Mouse (Mus musculus) heart, embryonic 14.5 days (tissue): ENCODE measurements around the gene Daam1. TPM values are rescaled to one million over a fixed set of nuclear protein-coding genes. Genes with fewer than 3 reads are reported as not detected.

Experiments used
- ATAC-seq: fragments of 200-750 bp; cut with Nextera tagmentation; 2 replicates; pipeline ENCODE4 v1.8.0; 2017; ENCODE audit warnings: low read depth, moderate TSS enrichment; ENCODE audit not compliant: insufficient number of reproducible peaks, insufficient read depth, low FRiP score
- H3K27ac ChIP-seq, 2 experiments: fragments of 200-500 bp in 1 of 2; fragments of 300-500 bp in 1 of 2; sonication (generic) in 1 of 2; replicated peaks in 1 of 2; 2 replicates each; pipeline ENCODE4 v1.5.1; 2012 to 2014; ENCODE audit warnings: low read depth in 2 of 2, low read length in 2 of 2, control low read depth in 1 of 2, mild to moderate bottlenecking in 1 of 2, mixed read lengths in 1 of 2; ENCODE audit not compliant: control insufficient read depth in 1 of 2, insufficient read depth in 1 of 2
- H3K27me3 ChIP-seq: fragments of 300-500 bp; sonication (generic); 2 replicates; pipeline ENCODE4 v1.6.1; 2014; ENCODE audit warnings: mild to moderate bottlenecking, low read length, control low read depth; ENCODE audit not compliant: control insufficient read depth, insufficient read depth
- H3K36me3 ChIP-seq: fragments of 300-500 bp; sonication (generic); 2 replicates; pipeline ENCODE4 v1.6.1; 2014; ENCODE audit warnings: mild to moderate bottlenecking, control low read depth, low read length, mixed read lengths; ENCODE audit not compliant: control insufficient read depth, insufficient read depth
- H3K4me1 ChIP-seq, 2 experiments: fragments of 200-500 bp in 1 of 2; fragments of 300-500 bp in 1 of 2; sonication (generic) in 1 of 2; 2 replicates each; pipeline ENCODE4 v1.6.1; 2012 to 2014; ENCODE audit warnings: low read length in 2 of 2, control low read depth in 1 of 2, mixed read lengths in 1 of 2; ENCODE audit not compliant: control insufficient read depth in 2 of 2, insufficient read depth in 2 of 2
- H3K4me2 ChIP-seq: fragments of 300-500 bp; sonication (generic); 2 replicates; pipeline ENCODE4 v1.6.1; 2014; ENCODE audit warnings: mild to moderate bottlenecking, low read length
- H3K4me3 ChIP-seq, 2 experiments: fragments of 200-500 bp in 1 of 2; fragments of 300-500 bp in 1 of 2; sonication (generic) in 1 of 2; 2 replicates each; pipeline ENCODE4 v1.5.1; 2012 to 2014; ENCODE audit warnings: low read length in 2 of 2, mild to moderate bottlenecking in 2 of 2, control low read depth in 1 of 2, low read depth in 1 of 2, moderate library complexity in 1 of 2; ENCODE audit not compliant: control insufficient read depth in 1 of 2, insufficient read depth in 1 of 2
- H3K9ac ChIP-seq: fragments of 300-500 bp; sonication (generic); 2 replicates; pipeline ENCODE4 v1.6.1; 2014; ENCODE audit warnings: mild to moderate bottlenecking, low read length
- H3K9me3 ChIP-seq: fragments of 300-500 bp; sonication (generic); 2 replicates; pipeline ENCODE4 v1.6.1; 2016; ENCODE audit warnings: low read length, control low read depth; ENCODE audit not compliant: control insufficient read depth
- WGBS: fragments of 180-500 bp; shearing (Covaris S2); extraction: QIAGEN DNeasy Blood & Tissue Kit; methylation state at CpG from one replicate; pipeline ENCODE4 v1.1.7; 2014; 5-methylcytosine and 5-hydroxymethylcytosine counted together
- polyA plus RNA-seq: library from polyadenylated mRNA; unstranded; fragments of >200 nt; fragmentation: Nextera tagmentation; extraction: Ambion mirVana; gene quantifications from 2 replicates; pipeline ENCODE4 v1.2.1, GENCODE M21; 2014

Daam1 gene
- polyA plus RNA-seq, 1 experiment from 2014 or later: 33.3 TPM

- ATAC-seq: no peak
- H3K27me3 ChIP-seq: no peaks in the 10 kb centered on the region
- H3K27ac ChIP-seq: no peak overlapping the region
- no peak overlapping the region for H3K9ac ChIP-seq
- 58% methylated on average over 5 of the region's 5 CpGs for WGBS
- peaks cover 99% of the 10 kb centered on the region for H3K36me3 ChIP-seq
- no peak overlapping the region for H3K4me3 ChIP-seq
- H3K9me3 ChIP-seq: no peaks in the 10 kb centered on the region
- H3K4me2 ChIP-seq: no peak overlapping the region
- 0 out of 4 replicates have a peak, but pooled peaks cover 0 to 7% of the 10 kb centered on the region in 2 experiments for H3K4me1 ChIP-seq
Measured at GRCm38 (mm10) chr12:71954180-71954935, 123.5 kb downstream of the Daam1 start.

- no peak overlapping the region for H3K27ac ChIP-seq
- no peak overlapping the region for H3K4me2 ChIP-seq
- no peaks in the 10 kb centered on the region for H3K9me3 ChIP-seq
- H3K9ac ChIP-seq: no peak overlapping the region
- 91% methylated on average over 6 of the region's 6 CpGs for WGBS
- peaks cover 99% of the 10 kb centered on the region for H3K36me3 ChIP-seq
- no peaks in the 10 kb centered on the region for H3K27me3 ChIP-seq
- ATAC-seq: no peak
- H3K4me1 ChIP-seq: peaks cover 0 to 10% of the 10 kb centered on the region in 2 experiments; a peak in 1 of 4 replicates
- no peak overlapping the region for H3K4me3 ChIP-seq
Measured at GRCm38 (mm10) chr12:71956980-71957379, 126.1 kb downstream of the Daam1 start.

- no peak for ATAC-seq
- Histone ChIP-seq H3K4me3 (no peak overlapping the region), H3K27ac (no peak overlapping the region), H3K9ac (no peak overlapping the region), H3K9me3 (no peaks in the 10 kb centered on the region), H3K4me2 (no peak overlapping the region), H3K4me1 (peaks cover 0 to 10% of the 10 kb centered on the region in 2 experiments; a peak in 2 of 4 replicates), H3K36me3 (peaks cover 99% of the 10 kb centered on the region), H3K27me3 (no peaks in the 10 kb centered on the region)
- 90% methylated on average over 5 of the region's 5 CpGs for WGBS
Measured at GRCm38 (mm10) chr12:71957496-71957895, 126.6 kb downstream of the Daam1 start.

- Histone ChIP-seq H3K9me3 (no peaks in the 10 kb centered on the region), H3K27ac (no peak overlapping the region), H3K9ac (no peak overlapping the region), H3K27me3 (no peaks in the 10 kb centered on the region), H3K4me1 (peaks cover 0 to 4% of the 10 kb centered on the region in 2 experiments; a peak in 2 of 4 replicates), H3K36me3 (peaks cover 83% of the 10 kb centered on the region), H3K4me2 (no peak overlapping the region), H3K4me3 (no peak overlapping the region)
- no peak for ATAC-seq
- whole genome bisulfite sequencing: 64% methylated on average over 6 of the region's 6 CpGs
Measured at GRCm38 (mm10) chr12:71959351-71959991, 128.6 kb downstream of the Daam1 start.

GRCm38 (mm10) chr12:71961671-71962070, 130.8 kb downstream of the Daam1 start:
- Histone ChIP-seq H3K9me3 (no peaks in the 10 kb centered on the region), H3K9ac (no peak overlapping the region), H3K36me3 (peaks cover 62% of the 10 kb centered on the region), H3K4me2 (no peak overlapping the region), H3K4me1 (peaks cover 0 to 4% of the 10 kb centered on the region in 2 experiments; a peak in 2 of 4 replicates), H3K27ac (peak overlapping the region in 1 of 2 experiments; percentile 41; a peak in 2 of 4 replicates), H3K4me3 (no peak overlapping the region), H3K27me3 (no peaks in the 10 kb centered on the region)
- no peak for ATAC-seq
- WGBS: 73% methylated on average over 3 of the region's 3 CpGs

- H3K27ac ChIP-seq: no peak overlapping the region
- H3K36me3 ChIP-seq: peaks cover 53% of the 10 kb centered on the region
- no peak for ATAC-seq
- H3K4me2 ChIP-seq: no peak overlapping the region
- 68% methylated on average over 4 of the region's 4 CpGs for WGBS
- H3K9ac ChIP-seq: no peak overlapping the region
- H3K9me3 ChIP-seq: no peaks in the 10 kb centered on the region
- H3K27me3 ChIP-seq: no peaks in the 10 kb centered on the region
- peaks cover 0 to 4% of the 10 kb centered on the region in 2 experiments; a peak in 2 of 4 replicates for H3K4me1 ChIP-seq
- no peak overlapping the region for H3K4me3 ChIP-seq
Measured at GRCm38 (mm10) chr12:71962616-71963015, 131.7 kb downstream of the Daam1 start.

GRCm38 (mm10) chr12:71968592-71968991, 137.7 kb downstream of the Daam1 start:
- no peak overlapping the region for H3K9ac ChIP-seq
- H3K27me3 ChIP-seq: no peaks in the 10 kb centered on the region
- WGBS: 78% methylated on average over 4 of the region's 4 CpGs
- no peak overlapping the region for H3K4me3 ChIP-seq
- ATAC-seq: no peak
- no peaks in the 10 kb centered on the region for H3K9me3 ChIP-seq
- H3K27ac ChIP-seq: peak overlapping the region in 1 of 2 experiments; percentile 39; a peak in 3 of 4 replicates
- peaks cover 33% of the 10 kb centered on the region for H3K36me3 ChIP-seq
- H3K4me2 ChIP-seq: no peak overlapping the region
- H3K4me1 ChIP-seq: peaks cover 40 to 59% of the 10 kb centered on the region in 2 experiments
